Mouse (Mus musculus) heart, postnatal 0 days (tissue): ENCODE results near the gene Otud7b. TPM values are rescaled to one million over a fixed set of nuclear protein-coding genes. Genes with fewer than 3 reads are reported as not detected.

Experiments
- ATAC-seq: fragments of 200-750 bp; cut with Nextera tagmentation; 2 replicates; pipeline ENCODE4 v1.8.0; 2017; ENCODE audit warnings: low read depth, moderate number of reproducible peaks, moderate library complexity; ENCODE audit not compliant: insufficient read depth
- DNase-seq: peaks from one replicate; pipeline ENCODE4 v3.0.0-alpha.2; 2016; ENCODE audit warnings: low spot score
- H3K27ac ChIP-seq: fragments of 300-500 bp; sonication (generic); 2 replicates; pipeline ENCODE4 v1.5.1; 2014; ENCODE audit warnings: low read depth, mild to moderate bottlenecking
- H3K27me3 ChIP-seq: fragments of 300-500 bp; sonication (generic); 2 replicates; pipeline ENCODE4 v1.6.1; 2014; ENCODE audit warnings: low read length, mixed read lengths; ENCODE audit not compliant: control insufficient read depth, insufficient read depth
- H3K36me3 ChIP-seq: fragments of 300-500 bp; sonication (generic); replicated peaks from 2 replicates; pipeline ENCODE4 v1.6.1; 2014; ENCODE audit warnings: low read length, mixed read lengths; ENCODE audit not compliant: control insufficient read depth, insufficient read depth
- H3K4me1 ChIP-seq: fragments of 300-500 bp; sonication (generic); 2 replicates; pipeline ENCODE4 v1.6.1; 2014; ENCODE audit warnings: antibody characterized with exemption; ENCODE audit not compliant: control insufficient read depth, insufficient read depth
- H3K4me2 ChIP-seq: fragments of 300-500 bp; sonication (generic); 2 replicates; pipeline ENCODE4 v1.6.1; 2014; ENCODE audit warnings: low read depth, mild to moderate bottlenecking, low read length, moderate library complexity
- H3K4me3 ChIP-seq: fragments of 300-500 bp; sonication (generic); 2 replicates; pipeline ENCODE4 v1.5.1; 2014; ENCODE audit warnings: low read depth, low read length
- H3K9ac ChIP-seq: fragments of 300-500 bp; sonication (generic); replicated peaks from 2 replicates; pipeline ENCODE4 v1.6.1; 2014; ENCODE audit warnings: low read depth, low read length, mixed read lengths
- H3K9me3 ChIP-seq: fragments of 300-500 bp; sonication (generic); replicated peaks from 2 replicates; pipeline ENCODE4 v1.6.1; 2016; ENCODE audit warnings: low read length; ENCODE audit not compliant: control insufficient read depth
- CTCF ChIP-seq: IDR thresholded peaks from 2 replicates; pipeline ENCODE4 v1.5.1; 2016; ENCODE audit warnings: antibody characterized with exemption, control low read depth, low read depth
- EP300 ChIP-seq: IDR thresholded peaks from 2 replicates; pipeline ENCODE4 v1.6.1; 2016; ENCODE audit warnings: antibody characterized with exemption, low read depth
- WGBS: fragments of 180-500 bp; shearing (Covaris S2); extraction: QIAGEN DNeasy Blood & Tissue Kit; methylation state at CpG from one replicate; pipeline ENCODE4 v1.1.7; 2014; 5-methylcytosine and 5-hydroxymethylcytosine counted together
- polyA plus RNA-seq: library from polyadenylated mRNA; unstranded; fragments of >200 nt; fragmentation: Nextera tagmentation; extraction: Ambion mirVana; gene quantifications from 2 replicates; pipeline ENCODE4 v1.2.1, GENCODE M21; 2015
- total RNA-seq: library from RNA; depleted of rRNA; stranded (reverse); fragments of >200 nt; gene quantifications from 2 replicates; pipeline ENCODE4 v1.2.3, GENCODE M21; 2014; ENCODE audit warnings: low replicate concordance

Otud7b gene
- total and polyA plus RNA-seq, 2 experiments from 2014 or later: 16.8 to 21.9 TPM

GRCm38 (mm10) chr3:96160803-96161516, 56.6 kb downstream of the Otud7b start:
- Histone ChIP-seq H3K4me2 (peak overlapping the region; percentile 76), H3K27ac (peak overlapping the region; percentile 66), H3K4me1 (peaks cover 20% of the 10 kb centered on the region; the same call in 1 of the 2 replicates), H3K4me3 (peak overlapping the region; percentile 56), H3K9ac (peak overlapping the region; percentile 69), H3K9me3 (no peaks in the 10 kb centered on the region), H3K27me3 (no peaks in the 10 kb centered on the region), H3K36me3 (peaks cover 8% of the 10 kb centered on the region)
- no peak for TF ChIP-seq CTCF
- no peak for TF ChIP-seq EP300
- ATAC-seq (peak; percentile 59), DNase-seq (peak; percentile 59)
- under 1% methylated on average over 12 of the region's 12 CpGs for WGBS

GRCm38 (mm10) chr3:96161869-96162840, 57.8 kb downstream of the Otud7b start, which contains the start of gene Mtmr11:
TSS of gene Mtmr11 (plus strand) at chr3:96162004.
- Histone ChIP-seq H3K4me2 (peak within 1 kb of the TSS; percentile 76), H3K4me1 (peaks cover 20% of the 10 kb centered on the region; the same call in 1 of the 2 replicates), H3K4me3 (peak within 1 kb of the TSS; percentile 56), H3K9me3 (no peaks in the 10 kb centered on the region), H3K27ac (peak within 1 kb of the TSS; percentile 66), H3K36me3 (0 out of 2 replicates have a peak, but pooled peaks cover 4% of the 10 kb centered on the region), H3K9ac (peak within 1 kb of the TSS; percentile 69), H3K27me3 (no peaks in the 10 kb centered on the region)
- WGBS: 9% methylated on average over 15 of the region's 16 CpGs
- peak; percentile 51 for DNase-seq
- TF ChIP-seq EP300 (no peak), CTCF (no peak)
- 0 out of 2 replicates have a peak, but pooled peaks have one; percentile 9 for ATAC-seq

- TF ChIP-seq CTCF (no peak), EP300 (no peak)
- no peak overlapping the region for H3K4me2 ChIP-seq
- H3K4me1 ChIP-seq: peaks cover 20% of the 10 kb centered on the region; the same call in 1 of the 2 replicates
- H3K9ac ChIP-seq: no peak overlapping the region
- ATAC-seq (no peak), DNase-seq (no peak)
- no peak overlapping the region for H3K4me3 ChIP-seq
- no peaks in the 10 kb centered on the region for H3K36me3 ChIP-seq
- H3K9me3 ChIP-seq: no peaks in the 10 kb centered on the region
- no peaks in the 10 kb centered on the region for H3K27me3 ChIP-seq
- H3K27ac ChIP-seq: no peak overlapping the region
- 85% methylated on average over 6 of the region's 6 CpGs for WGBS
Observed at GRCm38 (mm10) chr3:96163040-96163439, 58.7 kb downstream of the Otud7b start.

GRCm38 (mm10) chr3:96168466-96169158, 64.3 kb downstream of the Otud7b start:
- Histone ChIP-seq H3K9ac (no peak overlapping the region), H3K27me3 (no peaks in the 10 kb centered on the region), H3K9me3 (no peaks in the 10 kb centered on the region), H3K4me1 (peaks cover 22% of the 10 kb centered on the region), H3K4me2 (peak overlapping the region; percentile 17; the same call in 1 of the 2 replicates), H3K36me3 (no peaks in the 10 kb centered on the region), H3K27ac (peak overlapping the region; percentile 47), H3K4me3 (no peak overlapping the region)
- ATAC-seq (no peak), DNase-seq (no peak)
- TF ChIP-seq EP300: no peak
- no peak for TF ChIP-seq CTCF
- 48% methylated on average over 12 of the region's 12 CpGs for WGBS

- no peak for TF ChIP-seq CTCF
- no peak for TF ChIP-seq EP300
- DNase-seq: no peak
- H3K36me3 ChIP-seq: peaks cover 14% of the 10 kb centered on the region
- H3K27me3 ChIP-seq: no peaks in the 10 kb centered on the region
- H3K9ac ChIP-seq: no peak overlapping the region
- no peak for ATAC-seq
- H3K4me1 ChIP-seq: peaks cover 22% of the 10 kb centered on the region
- H3K9me3 ChIP-seq: no peaks in the 10 kb centered on the region
- peak overlapping the region; percentile 100 for H3K27ac ChIP-seq
- no peak overlapping the region for H3K4me2 ChIP-seq
- 78% methylated on average over 4 of the region's 4 CpGs for WGBS
- no peak overlapping the region for H3K4me3 ChIP-seq
Observed at GRCm38 (mm10) chr3:96170276-96170675, 65.9 kb downstream of the Otud7b start.
